Mouse (Mus musculus) layer of hippocampus, adult 8-10 months (tissue): ENCODE results near the gene Serping1. TPM values are rescaled to one million over a fixed set of nuclear protein-coding genes. Genes with fewer than 3 reads are reported as not detected.
A peak's percentile ranks its signal among the peaks of the same experiment; 100 is the strongest.
"Not testable (repeated sequence)": the region's sequence is repeated elsewhere in the genome, so short reads cannot be mapped to it uniquely, and the experiment has no call there.

ENCODE experiments used
- DNase-seq, 2 experiments: peaks; one replicate each; pipeline ENCODE4 v3.0.0; 2022; ENCODE audit warnings: low spot score in 2 of 2
- total RNA-seq, 4 experiments: library from RNA; stranded (reverse); gene quantifications; 2 replicates each; pipeline ENCODE4 v1.2.4; 2022

Serping1 gene
- total RNA-seq, 4 experiments from 2014 or later, result 6.2 to 16.4 (median 10.8) TPM

- no peak for DNase-seq
These were observed 34.5 kb downstream of the Serping1 start for GRCm38 (mm10) chr2:84740608-84741333.

- no peak for DNase-seq
These were observed 36.9 kb downstream of the Serping1 start for GRCm38 (mm10) chr2:84738271-84738911.

- no peak for DNase-seq
These were observed 37.8 kb downstream of the Serping1 start for GRCm38 (mm10) chr2:84737451-84737925.

GRCm38 (mm10) chr2:84736312-84737161, 38.7 kb downstream of the Serping1 start:
- no peak for DNase-seq

- DNase-seq, result no peak
These were observed 39.8 kb downstream of the Serping1 start for GRCm38 (mm10) chr2:84735346-84735920.

- DNase-seq, result no peak
These were observed 40.3 kb downstream of the Serping1 start for GRCm38 (mm10) chr2:84734919-84735318.

- DNase-seq, result no peak
These were observed 40.8 kb downstream of the Serping1 start for GRCm38 (mm10) chr2:84734351-84734864.

- peak; percentile 68 to 78 for DNase-seq
These were observed 41.5 kb downstream of the Serping1 start, which contains the start of gene Ypel4 for GRCm38 (mm10) chr2:84733579-84734300. TSS of gene Ypel4 (plus strand) at chr2:84734058.

- no peak for DNase-seq
These were observed 42.9 kb downstream of the Serping1 start for GRCm38 (mm10) chr2:84732394-84732793.

- no peak for DNase-seq
These were observed 44.0 kb downstream of the Serping1 start for GRCm38 (mm10) chr2:84731206-84731605.

GRCm38 (mm10) chr2:84728191-84728590, 47.1 kb downstream of the Serping1 start:
- DNase-seq, result not testable (repeated sequence)

- peak; percentile 95 to 97 for DNase-seq
These were observed 47.9 kb downstream of the Serping1 start, which contains the start of gene Clp1 for GRCm38 (mm10) chr2:84727172-84727858. TSS of gene Clp1 (minus strand) at chr2:84727350.

- no peak for DNase-seq
These were observed 48.5 kb downstream of the Serping1 start for GRCm38 (mm10) chr2:84726716-84727115.

- no peak for DNase-seq
These were observed 49.5 kb downstream of the Serping1 start for GRCm38 (mm10) chr2:84725770-84726169.

- DNase-seq, result no peak
These were observed 51.4 kb downstream of the Serping1 start for GRCm38 (mm10) chr2:84723856-84724255.

GRCm38 (mm10) chr2:84721182-84721581, 54.1 kb downstream of the Serping1 start:
- no peak for DNase-seq

- DNase-seq, result no peak
These were observed 54.5 kb downstream of the Serping1 start for GRCm38 (mm10) chr2:84720718-84721117.

GRCm38 (mm10) chr2:84717357-84717756, 57.9 kb downstream of the Serping1 start:
- no peak for DNase-seq

- no peak for DNase-seq
These were observed 58.6 kb downstream of the Serping1 start for GRCm38 (mm10) chr2:84716423-84717355.
